Mouse (Mus musculus): Measurements from ENCODE around the gene Dync1li2.

- TF ChIP-seq POLR2A (IDR thresholded peaks at IDR 0.05; ENCODE audit: borderline replicate concordance, extremely low read depth, low read depth, low read length) (no peak), CTCF (IDR thresholded peaks at IDR 0.05; ENCODE audit: insufficient read depth, low read length) (no peak)
These were observed 6.8 kb downstream of the Dync1li2 start for GRCm38 (mm10) chr8:104436038-104436437.
